Mouse (Mus musculus) CH12.LX (cell line): ENCODE measurements at regions not wholly inside any gene's neighbourhood (a gene's known extent, or its start where the extent isn't known, plus 50 kb on each side); places are given as distances from the start of the nearest gene placed in this dataset.

ENCODE experiments used
- DNase-seq: peaks from one replicate; pipeline ENCODE4 v3.0.0-alpha.2; 2013; ENCODE audit errors: extremely low read depth
- H3K27ac ChIP-seq: 2 replicates; pipeline ENCODE4 v1.5.1; 2012; ENCODE audit warnings: low read depth, mild to moderate bottlenecking, control low read depth, moderate library complexity; ENCODE audit not compliant: insufficient read depth
- H3K27me3 ChIP-seq: replicated peaks from 2 replicates; pipeline ENCODE3; 2012; ENCODE audit warnings: inconsistent platforms
- H3K36me3 ChIP-seq, 2 experiments: replicated peaks in 1 of 2; 2 replicates each; pipeline versions ENCODE3 to v1.6.1; 2012; ENCODE audit warnings: inconsistent platforms in 1 of 2, low read length in 1 of 2, mild to moderate bottlenecking in 1 of 2, mixed read lengths in 1 of 2, moderate library complexity in 1 of 2; ENCODE audit not compliant: control insufficient read depth in 1 of 2, insufficient read depth in 1 of 2
- H3K4me1 ChIP-seq, 2 experiments: 2 replicates each; pipeline ENCODE4 v1.6.1; 2012; ENCODE audit warnings: inconsistent platforms in 1 of 2, moderate library complexity in 1 of 2; ENCODE audit not compliant: insufficient read depth in 2 of 2, control insufficient read depth in 1 of 2
- H3K4me2 ChIP-seq: 2 replicates; pipeline ENCODE4 v1.6.1; 2012; ENCODE audit warnings: low read depth, mild to moderate bottlenecking, control low read depth; ENCODE audit not compliant: poor library complexity, insufficient read depth, severe bottlenecking
- H3K4me3 ChIP-seq, 3 experiments: fragments of 150-350 bp in 1 of 3; sonication (generic) in 1 of 3; replicated peaks in 1 of 3; 2 replicates each; pipeline versions ENCODE3 to v1.5.1; 2011 to 2012; ENCODE audit warnings: low read depth in 2 of 3, low read length in 2 of 3, mild to moderate bottlenecking in 2 of 3, moderate library complexity in 2 of 3, control low read depth in 1 of 3, improper control_type of control experiment in 1 of 3, inconsistent platforms in 1 of 3, mixed read lengths in 1 of 3; ENCODE audit not compliant: poor library complexity in 1 of 3
- H3K79me2 ChIP-seq: replicated peaks from 2 replicates; pipeline ENCODE4 v1.6.1; 2012; ENCODE audit warnings: mild to moderate bottlenecking, moderate library complexity; ENCODE audit not compliant: control insufficient read depth, poor library complexity, insufficient read depth, severe bottlenecking; ENCODE audit errors: extremely low read depth
- H3K9ac ChIP-seq: 2 replicates; pipeline ENCODE4 v1.6.1; 2012; ENCODE audit warnings: low read depth, mild to moderate bottlenecking, control low read depth, moderate library complexity; ENCODE audit not compliant: insufficient read depth
- H3K9me3 ChIP-seq: replicated peaks from 2 replicates; pipeline ENCODE3; 2012; ENCODE audit warnings: low read length, inconsistent platforms, mixed read lengths
- BHLHE40 ChIP-seq: IDR thresholded peaks from 2 replicates; pipeline ENCODE4 v1.6.1; 2011; ENCODE audit warnings: mild to moderate bottlenecking, low read depth, low read length, improper control_type of control experiment
- E2F4 ChIP-seq: IDR thresholded peaks from 2 replicates; pipeline ENCODE4 v1.6.1; 2011; ENCODE audit warnings: low read depth, low read length, improper control_type of control experiment; ENCODE audit not compliant: insufficient replicate concordance
- ELF1 ChIP-seq: IDR thresholded peaks from 2 replicates; pipeline ENCODE4 v1.6.1; 2014; ENCODE audit warnings: low read depth, mild to moderate bottlenecking, inconsistent platforms, low read length, improper control_type of control experiment
- GABPA ChIP-seq: IDR thresholded peaks from 2 replicates; pipeline ENCODE4 v1.6.1; 2012; ENCODE audit warnings: low read depth, low read length, improper control_type of control experiment, inconsistent platforms; ENCODE audit not compliant: insufficient replicate concordance
- HCFC1 ChIP-seq: IDR thresholded peaks from 2 replicates; pipeline ENCODE4 v1.6.1; 2012; ENCODE audit warnings: low read depth, mild to moderate bottlenecking, inconsistent platforms, low read length, improper control_type of control experiment
- KAT2A ChIP-seq: IDR thresholded peaks from 2 replicates; pipeline ENCODE4 v1.6.1; 2012; ENCODE audit warnings: low read length, improper control_type of control experiment, inconsistent platforms; ENCODE audit not compliant: insufficient replicate concordance
- MAFK ChIP-seq: IDR thresholded peaks from 2 replicates; pipeline ENCODE4 v1.6.1; 2011; ENCODE audit warnings: low read length, improper control_type of control experiment; ENCODE audit not compliant: insufficient replicate concordance
- MAX ChIP-seq: IDR thresholded peaks from 2 replicates; pipeline ENCODE4 v1.6.1; 2011; ENCODE audit warnings: low read length, improper control_type of control experiment
- MEF2A ChIP-seq: IDR thresholded peaks from 2 replicates; pipeline ENCODE4 v1.6.1; 2014; ENCODE audit warnings: low read depth, mild to moderate bottlenecking, inconsistent platforms, low read length, improper control_type of control experiment, borderline replicate concordance
- MXI1 ChIP-seq: IDR thresholded peaks from 2 replicates; pipeline ENCODE4 v1.6.1; 2011; ENCODE audit warnings: mild to moderate bottlenecking, low read depth, low read length, improper control_type of control experiment
- MYC ChIP-seq: IDR thresholded peaks from 2 replicates; pipeline ENCODE4 v1.6.1; 2011; ENCODE audit warnings: low read depth, mild to moderate bottlenecking, improper control_type of control experiment, low read length
- NELFE ChIP-seq: IDR thresholded peaks from 2 replicates; pipeline ENCODE4 v1.6.1; 2011; ENCODE audit warnings: low read depth, low read length, improper control_type of control experiment
- PAX5 ChIP-seq: IDR thresholded peaks from 2 replicates; pipeline ENCODE4 v1.6.1; 2012; ENCODE audit warnings: low read length, inconsistent platforms, mixed read lengths
- POLR2A ChIP-seq: IDR thresholded peaks from 2 replicates; pipeline ENCODE4 v1.6.1; 2011; ENCODE audit warnings: low read depth, mild to moderate bottlenecking, improper control_type of control experiment, low read length
- POLR2AphosphoS2 ChIP-seq: IDR thresholded peaks from 2 replicates; pipeline ENCODE4 v1.6.1; 2011; ENCODE audit warnings: low read depth, low read length, improper control_type of control experiment
- RCOR1 ChIP-seq: conservative IDR thresholded peaks from 2 replicates; pipeline ENCODE4 v1.6.1; 2012; ENCODE audit warnings: low read depth, mild to moderate bottlenecking, inconsistent platforms, low read length, improper control_type of control experiment
- SIN3A ChIP-seq: IDR thresholded peaks from 2 replicates; pipeline ENCODE4 v1.6.1; 2012; ENCODE audit warnings: low read length, improper control_type of control experiment, inconsistent platforms
- UBTF ChIP-seq: IDR thresholded peaks from 2 replicates; pipeline ENCODE4 v1.6.1; 2012; ENCODE audit warnings: low read depth, mild to moderate bottlenecking, inconsistent platforms, low read length, improper control_type of control experiment, moderate library complexity
- USF1 ChIP-seq: IDR thresholded peaks from 2 replicates; pipeline ENCODE4 v1.6.1; 2014; ENCODE audit warnings: low read depth, mild to moderate bottlenecking, inconsistent platforms, low read length, improper control_type of control experiment
- USF2 ChIP-seq: conservative IDR thresholded peaks from 2 replicates; pipeline ENCODE4 v1.6.1; 2011; ENCODE audit warnings: low read depth, low read length, improper control_type of control experiment
- ZC3H11A ChIP-seq: IDR thresholded peaks from 2 replicates; pipeline ENCODE4 v1.6.1; 2012; ENCODE audit warnings: low read depth, mild to moderate bottlenecking, inconsistent platforms, low read length, improper control_type of control experiment
- dilution Hi-C: fragments of 300-500 bp; cut with MboI; formaldehyde crosslinking; loops from 2 replicates; pipeline ENCODE4 v1.14.3; 2020; ENCODE audit warnings: low sequenced_read_pairs; ENCODE audit not compliant: extremely low pct_unique_long_range_greater_than_20kb, extremely low pct_ligation_motif_present
- in situ Hi-C: fragments of 300-500 bp; cut with MboI; formaldehyde crosslinking; loops from 3 replicates; pipeline ENCODE4 v1.14.3; 2019; ENCODE audit warnings: low sequenced_read_pairs, low pct_ligation_motif_present, low pct_unique_long_range_greater_than_20kb, mixed read lengths

- H3K27me3 ChIP-seq, result no peaks in the 10 kb centered on the region
- no peaks in the 10 kb centered on the region for H3K36me3 ChIP-seq
- peaks cover 0 to 4% of the 10 kb centered on the region in 2 experiments; a peak in 1 of 4 replicates for H3K4me1 ChIP-seq
- no peak overlapping the region for H3K27ac ChIP-seq
- H3K4me3 ChIP-seq, result no peak overlapping the region
- H3K9ac ChIP-seq, result no peak overlapping the region
- dilution Hi-C loops, result no loop called here
- no peaks in the 10 kb centered on the region for H3K79me2 ChIP-seq
- DNase-seq, result no peak
- no peaks in the 10 kb centered on the region for H3K9me3 ChIP-seq
- H3K4me2 ChIP-seq, result no peak overlapping the region
- in situ Hi-C loops, result no loop called here
- TF ChIP-seq UBTF, result no peak
- no peak for TF ChIP-seq BHLHE40
- TF ChIP-seq ELF1, result no peak
- TF ChIP-seq MEF2A, result no peak
- no peak for TF ChIP-seq ZC3H11A
- TF ChIP-seq MXI1, result no peak
- no peak for TF ChIP-seq KAT2A
- no peak for TF ChIP-seq USF1
- no peak for TF ChIP-seq RCOR1
- TF ChIP-seq SIN3A, result no peak
- TF ChIP-seq MAX, result no peak
- TF ChIP-seq POLR2AphosphoS2, result no peak
- no peak for TF ChIP-seq NELFE
- TF ChIP-seq GABPA, result no peak
- no peak for TF ChIP-seq MYC
- no peak for TF ChIP-seq MAFK
- no peak for TF ChIP-seq PAX5
- TF ChIP-seq HCFC1, result no peak
- TF ChIP-seq USF2, result no peak
- TF ChIP-seq E2F4, result no peak
Observed at GRCm38 (mm10) chr2:48380140-48380539, 433.8 kb upstream of the Acvr2a start.

DNA sequence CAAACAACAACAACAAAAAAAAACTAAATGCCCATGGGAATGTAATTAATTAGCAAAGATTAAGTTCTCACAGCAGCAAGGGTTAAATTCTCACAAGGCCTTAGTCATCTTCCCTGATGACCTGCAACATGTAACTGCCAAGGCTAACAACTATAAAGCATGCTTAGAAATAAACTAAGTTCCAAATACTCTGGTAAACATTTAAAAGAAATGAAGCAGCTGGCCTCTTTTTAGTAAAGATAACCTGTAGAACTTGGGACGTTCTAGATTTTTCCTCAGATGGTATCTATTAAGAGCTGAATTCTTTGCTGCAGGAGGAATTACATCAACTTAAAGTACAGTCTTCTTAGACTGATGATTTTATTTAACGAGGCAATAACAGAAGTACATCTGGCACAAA lies 433.1 kb upstream of the Acvr2a start:
- DNase-seq, result no peak
- Histone ChIP-seq H3K79me2 (no peaks in the 10 kb centered on the region), H3K27ac (no peak overlapping the region), H3K4me1 (peaks cover 0 to 4% of the 10 kb centered on the region in 2 experiments; a peak in 1 of 4 replicates), H3K36me3 (no peaks in the 10 kb centered on the region), H3K27me3 (no peaks in the 10 kb centered on the region), H3K9me3 (no peaks in the 10 kb centered on the region), H3K4me2 (no peak overlapping the region), H3K9ac (no peak overlapping the region), H3K4me3 (no peak overlapping the region)
- in situ Hi-C loops (no loop called here), dilution Hi-C loops (no loop called here)
- TF ChIP-seq ZC3H11A (no peak), POLR2A (no peak), RCOR1 (no peak)
